Mouse (Mus musculus): Measurements from ENCODE around the gene Ppp1r14a. TPM values are rescaled to one million over a fixed set of nuclear protein-coding genes. Genes with fewer than 3 reads are reported as not detected.
A peak's percentile ranks its signal among the peaks of the same experiment; 100 is the strongest.

Gene Ppp1r14a
- polyA plus RNA-seq, 1 experiment from 2014 or later, result 35.5 TPM

DNA sequence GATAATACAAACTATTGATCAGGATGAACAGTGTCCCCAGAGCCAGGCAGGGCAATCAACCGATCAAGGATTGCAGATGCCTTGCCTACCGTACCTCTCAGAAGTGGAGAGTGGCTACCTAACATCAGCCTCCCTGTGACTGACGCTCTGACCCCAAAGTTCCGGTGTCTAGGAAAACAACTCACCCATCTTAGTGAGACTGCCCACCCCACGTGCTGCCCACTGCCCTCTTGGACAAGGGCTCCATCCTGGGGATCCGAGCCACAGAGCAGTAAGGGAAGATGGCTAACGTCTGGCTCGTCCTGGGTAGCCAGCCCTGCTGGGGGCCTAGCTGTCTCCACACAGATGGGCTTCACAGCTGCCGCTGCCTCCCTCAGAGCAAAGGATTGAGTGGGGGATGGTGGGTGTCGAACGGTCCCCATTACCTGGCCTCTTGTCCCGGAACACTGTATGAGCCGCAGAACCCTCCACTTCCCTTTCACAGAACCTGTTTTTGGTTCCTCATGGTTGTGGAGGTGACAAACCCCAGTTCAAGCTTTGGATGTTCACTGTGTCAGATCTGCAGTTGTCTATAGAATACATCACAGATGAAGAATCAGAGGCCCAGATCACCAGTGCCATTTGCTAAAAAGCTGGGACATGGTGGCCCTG, 5.1 kb downstream of the Ppp1r14a start:
- no peak for DNase-seq (ENCODE audit: low spot score)
- WGBS, result 63% methylated on average over 13 of the region's 13 CpGs
- Histone ChIP-seq H3K4me3 (no peak overlapping the region), H3K27me3 (ENCODE audit: insufficient read depth, poor library complexity, severe bottlenecking) (peaks cover 17% of the 10 kb centered on the region), H3K9me3 (no peaks in the 10 kb centered on the region), H3K27ac (peak overlapping the region; percentile 91), H3K4me1 (replicated peaks) (peaks cover 53% of the 10 kb centered on the region), H3K36me3 (no peaks in the 10 kb centered on the region)

DNA sequence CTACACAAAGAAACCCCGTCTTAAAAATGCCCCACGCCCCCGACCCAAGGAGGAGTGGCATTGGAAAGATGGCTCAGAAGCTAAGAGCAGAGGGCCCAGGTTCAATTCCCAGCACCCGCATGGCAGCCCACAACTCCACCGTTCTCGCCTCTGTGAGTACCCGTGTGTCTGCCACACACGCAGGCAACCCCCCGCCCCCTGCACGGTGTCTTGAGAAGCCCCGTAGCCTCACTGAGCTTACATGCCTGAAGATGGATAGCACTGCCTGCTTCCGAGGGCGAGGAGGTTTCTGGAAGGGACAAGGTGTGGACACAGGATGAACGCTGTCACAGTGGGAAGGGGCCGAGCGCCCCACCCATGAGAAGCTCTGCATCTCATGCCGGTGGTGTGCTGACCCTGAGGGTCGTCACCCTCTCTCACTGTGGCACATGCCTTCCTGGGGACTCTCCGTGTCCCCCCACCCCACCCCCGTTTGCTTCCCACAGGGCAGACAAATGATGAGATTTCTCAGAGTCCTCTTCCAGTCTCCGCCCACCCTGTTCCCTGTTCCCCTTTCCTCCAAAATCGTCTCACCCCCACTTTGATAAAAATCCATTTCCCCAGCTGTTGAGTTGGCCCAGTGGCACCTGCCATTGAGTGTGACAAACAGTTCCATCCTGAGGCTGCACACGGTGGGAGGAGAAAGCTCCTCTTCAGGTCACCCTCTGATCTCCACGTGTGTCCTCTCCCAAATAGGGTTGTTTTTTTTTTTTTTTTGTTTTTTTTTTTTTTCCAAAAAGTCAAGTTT, 6.9 kb downstream of the Ppp1r14a start:
- no peak for DNase-seq (ENCODE audit: low spot score)
- H3K4me1 ChIP-seq (replicated peaks), result peaks cover 37% of the 10 kb centered on the region
- no peaks in the 10 kb centered on the region for H3K9me3 ChIP-seq
- 84% methylated on average over 24 of the region's 24 CpGs for WGBS
- no peak overlapping the region for H3K27ac ChIP-seq
- H3K36me3 ChIP-seq, result no peaks in the 10 kb centered on the region
- peaks cover under 1% of the 10 kb centered on the region; the same call in 1 of the 2 replicates for H3K27me3 ChIP-seq (ENCODE audit: insufficient read depth, poor library complexity, severe bottlenecking)
- no peak overlapping the region for H3K4me3 ChIP-seq

DNA sequence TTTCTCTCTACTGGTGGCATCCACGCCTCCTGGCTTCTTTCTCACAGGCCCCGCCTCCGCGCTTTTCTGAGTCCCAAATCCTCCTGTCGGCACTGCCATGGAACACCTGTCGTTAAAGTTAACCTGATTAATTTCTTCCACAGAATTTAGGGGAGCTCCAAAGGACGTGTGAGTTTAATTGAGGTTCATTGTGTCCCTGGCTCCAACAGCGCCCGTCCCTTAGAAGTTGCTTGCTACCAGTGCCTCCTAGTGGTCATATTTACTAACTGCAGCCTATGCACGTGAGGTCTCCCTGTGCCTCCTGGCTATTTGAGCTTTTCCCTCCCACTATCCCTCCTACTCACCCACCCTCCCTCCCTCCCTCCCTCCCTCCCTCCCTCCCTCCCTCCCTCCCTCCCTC, 7.9 kb downstream of the Ppp1r14a start:
- Histone ChIP-seq H3K4me1 (replicated peaks) (peaks cover 30% of the 10 kb centered on the region), H3K27me3 (ENCODE audit: insufficient read depth, poor library complexity, severe bottlenecking) (no peaks in the 10 kb centered on the region), H3K9me3 (no peaks in the 10 kb centered on the region), H3K36me3 (no peaks in the 10 kb centered on the region), H3K4me3 (no peak overlapping the region), H3K27ac (no peak overlapping the region)
- peak; percentile 70 for DNase-seq (ENCODE audit: low spot score)
- WGBS, result 13% methylated on average over 10 of the region's 10 CpGs

DNA sequence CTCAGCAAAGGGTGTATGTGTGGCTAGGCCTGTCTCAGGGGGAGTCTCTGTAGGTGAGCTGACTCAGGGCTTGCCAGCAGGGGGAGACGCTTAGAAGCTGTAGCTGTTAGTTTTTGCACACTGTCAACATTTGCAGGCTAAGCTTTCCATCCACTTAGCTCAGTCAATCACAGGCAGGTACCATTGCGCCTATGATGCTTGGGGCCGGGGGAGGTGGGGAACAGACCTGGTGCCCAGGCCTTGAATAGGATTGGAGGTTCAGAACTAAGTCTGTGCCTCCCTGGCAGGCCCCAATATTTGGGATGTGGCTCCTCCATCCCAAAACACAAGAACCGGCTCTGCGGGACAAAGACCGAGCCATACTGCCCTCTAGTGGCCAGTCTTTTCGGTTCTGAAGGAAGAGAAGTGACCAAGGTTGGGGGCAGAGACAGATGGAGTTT, 12.0 kb downstream of the Ppp1r14a start:
- WGBS, result 3% methylated on average over 7 of the region's 7 CpGs
- H3K27me3 ChIP-seq (ENCODE audit: insufficient read depth, poor library complexity, severe bottlenecking), result peaks cover 24% of the 10 kb centered on the region
- peak overlapping the region; percentile 77 for H3K27ac ChIP-seq
- peak overlapping the region; percentile 31 for H3K4me3 ChIP-seq
- H3K36me3 ChIP-seq, result no peaks in the 10 kb centered on the region
- H3K4me1 ChIP-seq (replicated peaks), result peaks cover 34% of the 10 kb centered on the region
- no peaks in the 10 kb centered on the region for H3K9me3 ChIP-seq
- peak; percentile 83 for DNase-seq (ENCODE audit: low spot score)

DNA sequence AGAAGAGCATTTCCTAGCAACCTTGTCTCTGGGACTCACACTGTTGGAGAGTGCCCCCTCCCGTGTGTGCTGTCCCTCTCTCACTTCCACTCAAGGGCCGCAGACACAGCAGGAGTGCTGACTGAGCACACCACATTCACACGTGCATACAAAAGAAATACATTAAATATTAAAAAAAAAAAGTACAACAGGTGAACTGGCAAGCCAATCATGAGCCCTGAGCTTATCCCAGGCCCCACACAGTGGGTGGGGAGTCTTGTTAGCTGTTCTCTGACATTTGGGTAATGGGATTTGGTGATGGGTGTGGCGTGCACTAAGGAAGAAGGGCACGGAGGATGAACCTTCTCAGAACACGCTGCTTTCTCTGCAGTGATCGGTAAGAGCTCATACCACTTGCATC, 13.5 kb downstream of the Ppp1r14a start:
- H3K27me3 ChIP-seq (ENCODE audit: insufficient read depth, poor library complexity, severe bottlenecking), result peaks cover 27% of the 10 kb centered on the region
- no peaks in the 10 kb centered on the region for H3K36me3 ChIP-seq
- no peak overlapping the region for H3K27ac ChIP-seq
- 68% methylated on average over 7 of the region's 7 CpGs for WGBS
- H3K9me3 ChIP-seq, result no peaks in the 10 kb centered on the region
- peaks cover 49% of the 10 kb centered on the region for H3K4me1 ChIP-seq (replicated peaks)
- H3K4me3 ChIP-seq, result no peak overlapping the region
- no peak for DNase-seq (ENCODE audit: low spot score)

DNA sequence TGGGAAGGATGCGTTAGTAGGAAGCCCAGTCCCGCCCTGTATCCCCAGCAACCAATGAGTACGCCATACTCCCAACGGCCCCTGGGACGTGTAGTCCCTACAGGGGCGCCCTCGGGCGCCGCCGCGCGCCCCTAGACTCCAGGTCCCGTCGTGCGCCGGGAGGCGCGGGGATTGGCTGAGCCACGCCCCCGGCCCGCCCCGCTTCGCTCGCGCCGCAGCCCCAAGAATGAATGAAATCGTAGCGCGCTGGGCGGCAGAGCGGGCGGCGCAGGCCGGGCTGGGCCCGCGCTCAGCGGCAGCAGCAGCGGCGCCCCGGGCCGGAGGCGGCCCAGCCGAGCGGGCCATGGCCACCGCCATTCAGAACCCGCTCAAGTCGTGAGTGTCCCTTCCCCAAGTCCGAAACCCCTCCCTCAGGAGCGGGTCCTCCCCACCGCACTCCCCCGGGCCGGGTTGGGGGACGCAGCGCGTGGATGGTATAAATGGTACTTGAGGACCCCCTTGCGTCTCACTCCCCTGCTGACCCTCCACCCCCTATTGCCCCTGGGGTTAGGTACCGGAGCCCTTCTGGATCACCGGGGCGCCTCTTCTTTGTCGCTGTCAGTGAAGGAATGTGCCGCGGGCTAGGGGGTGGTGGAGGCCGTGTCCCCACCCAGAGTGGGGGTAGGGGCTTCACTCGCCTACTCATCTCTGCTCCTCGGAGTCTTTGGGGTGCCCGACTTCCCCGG, 14.8 kb downstream of the Ppp1r14a start, which contains the start of gene Dpf1:
TSS of gene Dpf1 (plus strand) at position 214 of the 725 bp plus-strand sequence.
- H3K36me3 ChIP-seq, result no peaks in the 10 kb centered on the region
- peak within 1 kb of the TSS; percentile 69 for H3K4me3 ChIP-seq
- H3K27me3 ChIP-seq (ENCODE audit: insufficient read depth, poor library complexity, severe bottlenecking), result peaks cover 36% of the 10 kb centered on the region
- H3K9me3 ChIP-seq, result no peaks in the 10 kb centered on the region
- peaks cover 62% of the 10 kb centered on the region for H3K4me1 ChIP-seq (replicated peaks)
- WGBS, result under 1% methylated on average over 67 of the region's 67 CpGs
- DNase-seq (ENCODE audit: low spot score), result peak; percentile 85
- peak within 1 kb of the TSS; percentile 88 for H3K27ac ChIP-seq

DNA sequence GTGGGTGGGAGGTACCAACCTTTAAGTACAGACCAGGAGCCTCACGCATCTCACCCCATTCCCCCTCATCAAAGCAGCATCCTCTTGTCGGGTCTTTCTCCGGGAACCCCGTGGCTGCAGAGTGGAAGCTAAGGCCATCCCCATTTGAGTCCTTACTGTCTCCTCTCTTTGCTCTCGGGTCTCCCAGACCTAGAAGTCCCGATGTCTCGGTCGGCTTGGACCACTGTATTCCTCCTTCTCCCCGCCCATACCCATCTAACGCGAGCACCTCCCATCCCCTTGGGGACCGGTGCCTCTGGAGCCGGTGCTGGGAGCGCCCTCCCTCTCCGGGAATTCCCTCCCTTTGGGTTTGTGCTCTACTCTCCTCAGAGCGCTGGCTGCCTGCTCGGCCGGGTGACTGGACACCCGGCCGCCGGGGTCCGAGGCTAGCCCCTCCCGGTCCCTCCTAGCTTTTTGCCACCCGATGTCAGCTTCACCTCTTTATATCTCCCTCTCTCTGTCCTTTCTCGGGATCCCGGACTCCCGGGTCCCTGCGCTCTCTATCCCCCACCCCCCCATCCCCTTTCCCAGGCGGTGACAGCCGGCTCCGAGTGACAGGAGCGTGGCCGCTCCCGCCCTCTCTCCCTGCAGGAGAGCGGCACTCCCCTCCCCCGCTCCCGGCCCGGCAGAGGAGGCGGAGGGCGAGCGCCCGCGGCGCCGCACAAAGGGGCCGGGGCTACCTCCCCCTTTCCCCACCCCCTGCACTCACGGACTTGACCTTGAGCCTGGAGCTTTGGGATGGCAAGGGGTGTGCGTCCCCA, 15.6 kb downstream of the Ppp1r14a start:
- Histone ChIP-seq H3K4me1 (replicated peaks) (peaks cover 69% of the 10 kb centered on the region), H3K36me3 (no peaks in the 10 kb centered on the region), H3K27ac (peak overlapping the region; percentile 88), H3K9me3 (no peaks in the 10 kb centered on the region), H3K4me3 (peak overlapping the region; percentile 69), H3K27me3 (ENCODE audit: insufficient read depth, poor library complexity, severe bottlenecking) (peaks cover 44% of the 10 kb centered on the region)
- peak; percentile 66 for DNase-seq (ENCODE audit: low spot score)
- under 1% methylated on average over 48 of the region's 48 CpGs for WGBS

DNA sequence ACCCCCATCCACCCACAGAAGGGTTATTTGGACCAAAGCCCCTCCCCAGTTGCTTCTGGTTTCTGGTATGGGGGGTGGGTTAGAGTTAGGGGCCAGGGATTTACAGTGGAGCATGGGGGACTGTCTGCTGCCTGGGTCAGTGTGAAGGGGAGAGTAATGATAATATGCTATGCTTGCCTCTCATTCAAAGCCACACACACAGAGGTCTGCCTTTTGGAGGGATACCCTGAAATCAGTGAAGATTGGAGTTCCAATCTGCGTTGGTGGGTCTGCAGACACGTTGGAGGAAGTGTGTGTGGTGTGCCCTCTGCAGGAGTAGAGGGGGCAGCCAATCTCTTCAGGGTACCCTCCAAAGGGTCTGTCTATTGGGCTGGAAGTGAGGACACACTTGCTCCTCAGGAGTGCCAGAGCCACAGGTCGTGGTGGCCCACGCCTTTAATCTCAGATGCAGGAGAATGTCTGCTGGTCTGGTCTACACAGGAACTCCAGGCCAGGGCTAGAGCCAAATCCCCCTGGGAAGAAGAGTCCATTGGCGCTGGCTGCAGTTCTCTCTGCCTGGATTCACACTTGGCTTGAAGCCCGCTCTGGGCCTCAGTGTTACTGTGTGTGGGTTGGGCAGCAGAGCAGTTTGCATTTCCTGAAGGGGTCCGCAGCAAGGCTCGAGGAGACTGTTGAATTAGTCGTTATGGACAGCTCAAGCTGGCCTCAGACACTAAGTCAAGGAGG, 16.3 kb downstream of the Ppp1r14a start:
- Histone ChIP-seq H3K4me1 (replicated peaks) (peaks cover 73% of the 10 kb centered on the region), H3K4me3 (peak overlapping the region; percentile 69), H3K36me3 (0 out of 2 replicates have a peak, but pooled peaks cover 2% of the 10 kb centered on the region), H3K27ac (peak overlapping the region; percentile 88), H3K27me3 (ENCODE audit: insufficient read depth, poor library complexity, severe bottlenecking) (peaks cover 52% of the 10 kb centered on the region), H3K9me3 (no peaks in the 10 kb centered on the region)
- DNase-seq (ENCODE audit: low spot score), result no peak
- 10% methylated on average over 9 of the region's 9 CpGs for WGBS

DNA sequence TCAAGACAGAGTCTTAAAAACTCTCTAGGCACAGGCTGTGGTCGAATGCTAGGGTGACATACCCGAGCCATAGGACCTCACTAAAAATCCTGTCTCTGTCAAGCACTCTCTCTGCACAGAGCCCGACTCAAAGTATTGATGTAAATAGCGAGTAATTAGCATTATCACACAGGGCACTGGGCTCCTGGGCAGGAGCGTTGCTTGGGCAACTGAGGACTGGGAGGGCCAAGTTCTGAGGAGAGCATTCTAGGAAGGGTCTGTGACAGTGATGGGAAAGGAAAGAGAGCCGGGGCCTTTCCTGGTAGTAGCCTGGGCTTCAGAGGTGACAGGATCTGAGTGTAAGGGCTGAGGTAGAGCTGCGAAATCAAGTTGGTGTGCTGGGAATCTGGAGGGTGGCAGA, 17.0 kb downstream of the Ppp1r14a start:
- 20% methylated on average over 7 of the region's 7 CpGs for WGBS
- H3K36me3 ChIP-seq, result peaks cover 6% of the 10 kb centered on the region; the same call in 1 of the 2 replicates
- no peak for DNase-seq (ENCODE audit: low spot score)
- H3K27ac ChIP-seq, result peak overlapping the region; percentile 88
- peak overlapping the region; percentile 69 for H3K4me3 ChIP-seq
- peaks cover 59% of the 10 kb centered on the region for H3K27me3 ChIP-seq (ENCODE audit: insufficient read depth, poor library complexity, severe bottlenecking)
- H3K4me1 ChIP-seq (replicated peaks), result peaks cover 70% of the 10 kb centered on the region
- no peaks in the 10 kb centered on the region for H3K9me3 ChIP-seq

DNA sequence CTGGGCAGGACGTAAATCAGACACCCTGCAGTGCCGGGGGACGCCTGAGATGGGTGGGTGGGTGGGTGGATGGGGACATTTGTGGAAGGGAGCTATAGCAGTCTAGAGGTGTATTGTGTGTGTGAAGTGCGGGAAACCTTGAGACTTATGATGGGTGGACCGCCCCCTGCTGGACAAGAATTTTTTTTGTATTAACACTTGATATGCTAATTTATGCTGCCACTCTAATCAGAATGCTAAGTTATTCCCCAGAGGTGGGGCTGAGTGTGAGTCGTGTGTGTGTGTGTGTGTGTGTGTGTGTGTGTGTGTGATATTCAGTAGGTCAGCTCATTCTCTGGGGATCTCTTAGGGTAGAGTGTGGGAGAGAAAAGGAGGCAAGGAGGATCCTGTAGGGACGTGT, 17.5 kb downstream of the Ppp1r14a start:
- peak overlapping the region; percentile 76; the same call in 1 of the 2 replicates for H3K4me3 ChIP-seq
- peak; percentile 68 for DNase-seq (ENCODE audit: low spot score)
- no peaks in the 10 kb centered on the region for H3K9me3 ChIP-seq
- H3K4me1 ChIP-seq (replicated peaks), result peaks cover 68% of the 10 kb centered on the region
- H3K36me3 ChIP-seq, result peaks cover 11% of the 10 kb centered on the region
- peaks cover 63% of the 10 kb centered on the region for H3K27me3 ChIP-seq (ENCODE audit: insufficient read depth, poor library complexity, severe bottlenecking)
- WGBS, result 23% methylated on average over 7 of the region's 7 CpGs
- H3K27ac ChIP-seq, result peak overlapping the region; percentile 88

DNA sequence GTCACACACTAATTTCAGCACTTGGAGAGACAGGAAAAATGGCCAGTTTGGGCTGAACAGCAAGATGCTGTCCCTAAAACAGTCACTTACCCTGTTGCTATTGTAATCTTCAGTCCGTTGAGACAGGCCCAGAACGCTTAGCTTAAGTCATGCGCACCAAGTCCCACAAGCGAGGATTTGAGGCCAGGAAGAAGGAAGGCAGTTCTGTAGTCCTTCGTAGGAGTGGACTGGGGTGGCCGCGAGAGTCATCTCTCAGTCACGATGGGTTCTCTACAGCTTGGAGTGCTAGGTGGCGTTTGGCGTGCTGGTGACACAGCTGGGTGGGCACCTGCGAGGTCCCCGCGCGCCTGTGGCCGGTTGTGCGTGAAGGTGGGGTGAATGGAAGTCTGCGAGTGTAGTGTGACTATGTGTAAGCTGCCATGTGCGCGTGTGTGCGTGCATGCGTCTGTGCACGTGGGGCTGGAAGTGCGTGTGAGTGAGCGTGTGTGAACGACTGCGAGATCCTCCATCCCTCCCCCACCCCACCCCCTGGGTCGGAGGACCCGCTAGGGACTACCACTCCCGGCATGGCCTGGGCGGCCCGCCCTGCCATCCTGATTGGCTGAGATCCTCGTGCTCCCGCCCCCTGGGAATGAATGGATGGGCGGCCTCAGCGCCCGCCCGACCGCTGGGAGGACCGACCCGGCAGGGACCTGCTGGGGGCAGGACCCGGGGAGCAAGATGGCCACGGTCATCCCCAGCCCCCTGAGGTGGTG, 18.4 kb downstream of the Ppp1r14a start:
- WGBS, result 2% methylated on average over 42 of the region's 42 CpGs

More for the DNA sequence above, 18.4 kb downstream of the Ppp1r14a start:
- Histone ChIP-seq H3K4me3 (peak overlapping the region; percentile 76), H3K4me1 (replicated peaks) (peaks cover 68% of the 10 kb centered on the region), H3K9me3 (no peaks in the 10 kb centered on the region), H3K36me3 (peaks cover 19% of the 10 kb centered on the region), H3K27ac (peak overlapping the region; percentile 85), H3K27me3 (ENCODE audit: insufficient read depth, poor library complexity, severe bottlenecking) (peaks cover 61% of the 10 kb centered on the region)
- peak; percentile 90 for DNase-seq (ENCODE audit: low spot score)
